In the genomic region with DNA sequence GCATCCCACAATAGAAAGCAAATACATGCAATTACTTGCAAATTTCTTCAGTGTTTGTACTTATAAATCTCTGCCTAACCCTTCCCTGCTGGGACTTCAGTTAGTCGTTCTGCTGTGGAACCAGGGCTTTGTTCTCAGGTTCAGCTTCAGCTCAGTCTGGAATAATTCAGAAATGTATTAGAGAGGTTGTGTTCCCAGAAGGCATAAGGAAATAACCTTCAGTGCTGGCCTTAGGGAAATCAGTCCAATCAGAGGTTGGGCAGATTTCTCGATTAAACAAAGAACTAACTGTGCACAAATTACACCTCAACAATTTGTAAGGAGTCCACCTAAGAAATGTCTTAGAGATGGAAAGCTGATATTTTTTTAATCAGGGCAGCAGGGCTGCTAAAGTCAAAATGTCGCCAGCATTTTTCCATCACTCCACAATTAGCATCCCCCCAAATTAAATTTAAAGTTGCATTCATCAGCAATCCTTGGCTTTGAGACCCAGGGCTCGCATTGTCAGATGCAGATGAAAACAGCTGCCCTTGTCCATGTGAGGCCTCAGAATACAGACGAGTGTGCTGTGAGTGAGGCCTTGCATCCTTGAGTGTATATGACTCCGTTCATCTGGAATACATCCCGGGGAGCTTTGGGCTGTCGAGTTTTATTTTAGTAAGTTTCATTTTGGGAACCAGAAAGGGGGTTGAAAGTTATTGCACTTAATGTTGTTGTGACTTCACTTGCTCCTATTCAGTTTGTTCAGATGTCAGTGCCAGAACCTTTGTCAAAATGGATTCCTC, we compare ENCODE assay signal across 14 mouse cellular contexts.
DNase-seq lines count a peak whose midpoint lies in the region; ATAC-seq and TF ChIP-seq lines count a peak whose summit lies in the region.
"Had no signal": no experiment of that assay in that cellular context is flagged by ENCODE, and none has a peak within 500 bp of the region (broad histone marks: within the 10 kb centered on the region; RNA-seq: fewer than 3 reads in every experiment).

No protein-coding gene starts in this region.

- WGBS in forebrain, postnatal 0 days = 50% methylated on average over 8 of the region's 8 CpGs
- 62% methylated on average over 8 of the region's 8 CpGs for WGBS in forebrain, embryonic 11.5 days
- WGBS in lung, postnatal 0 days = 58% methylated on average over 8 of the region's 8 CpGs
- WGBS in midbrain, embryonic 15.5 days = 51% methylated on average over 8 of the region's 8 CpGs

- peak; percentile 14; the same call in 1 of the 2 replicates for ATAC-seq in forebrain, postnatal 0 days
- ATAC-seq in forebrain, embryonic 11.5 days (replicated peaks; ENCODE audit: low FRiP score) = no peak
- no peak for ATAC-seq in lung, postnatal 0 days
- peak; percentile 75 for ATAC-seq in midbrain, embryonic 15.5 days (replicated peaks)

- H3K4me3 ChIP-seq in forebrain, postnatal 0 days (ENCODE audit: low read depth, low read length) = no peak overlapping the region
- no peak overlapping the region for H3K4me3 ChIP-seq in forebrain, embryonic 11.5 days (ENCODE audit: low read depth, low read length)
- H3K4me3 ChIP-seq in lung, postnatal 0 days (ENCODE audit: low read depth, low read length) = no peak overlapping the region
- no peak overlapping the region for H3K4me3 ChIP-seq in embryonic fibroblast, embryonic 13.5 days (ENCODE audit: insufficient read depth, low read length)
- H3K4me3 ChIP-seq in midbrain, embryonic 15.5 days = no peak overlapping the region
- H3K4me3 ChIP-seq: gastrocnemius, adult 2 months had no signal

- TF ChIP-seq POLR2A in embryonic fibroblast, embryonic 13.5 days (IDR thresholded peaks at IDR 0.05; ENCODE audit: low read depth, low read length) = no peak

- no peaks in the 10 kb centered on the region for H3K36me3 ChIP-seq in forebrain, postnatal 0 days (ENCODE audit: insufficient read depth)
- H3K36me3 ChIP-seq in forebrain, embryonic 11.5 days (ENCODE audit: control insufficient read depth, insufficient read depth, low read length) = no peaks in the 10 kb centered on the region
- H3K36me3 ChIP-seq in lung, postnatal 0 days (ENCODE audit: insufficient read depth, low read length) = no peaks in the 10 kb centered on the region
- H3K36me3 ChIP-seq in midbrain, embryonic 15.5 days (replicated peaks) = no peaks in the 10 kb centered on the region
- H3K36me3 ChIP-seq: G1E had no signal

- H3K27me3 ChIP-seq in forebrain, postnatal 0 days (ENCODE audit: insufficient read depth, low read length) = no peaks in the 10 kb centered on the region
- no peaks in the 10 kb centered on the region for H3K27me3 ChIP-seq in forebrain, embryonic 11.5 days (ENCODE audit: control insufficient read depth, insufficient read depth, low read length)
- H3K27me3 ChIP-seq in lung, postnatal 0 days (replicated peaks; ENCODE audit: insufficient read depth, low read length) = no peaks in the 10 kb centered on the region
- no peaks in the 10 kb centered on the region for H3K27me3 ChIP-seq in midbrain, embryonic 15.5 days (replicated peaks)

- H3K4me2 ChIP-seq in forebrain, postnatal 0 days (ENCODE audit: low read depth) = no peak overlapping the region
- no peak overlapping the region for H3K4me2 ChIP-seq in forebrain, embryonic 11.5 days (ENCODE audit: low read depth, low read length, severe bottlenecking)
- H3K4me2 ChIP-seq in lung, postnatal 0 days (replicated peaks; ENCODE audit: low read depth, low read length) = no peak overlapping the region
- H3K4me2 ChIP-seq in midbrain, embryonic 15.5 days = no peak overlapping the region
- H3K4me2 ChIP-seq: heart, embryonic 11.5 days had no signal

- TF ChIP-seq CTCF in forebrain, postnatal 0 days (IDR thresholded peaks at IDR 0.05; ENCODE audit: low read depth) = no peak
- no peak for TF ChIP-seq CTCF in lung, postnatal 0 days (IDR thresholded peaks at IDR 0.05)
- no peak for TF ChIP-seq CTCF in embryonic fibroblast, embryonic 13.5 days (IDR thresholded peaks at IDR 0.05; ENCODE audit: borderline replicate concordance, insufficient read depth, low read length)

- no peaks in the 10 kb centered on the region for H3K9me3 ChIP-seq in forebrain, postnatal 0 days (ENCODE audit: low read length)
- no peaks in the 10 kb centered on the region for H3K9me3 ChIP-seq in forebrain, embryonic 11.5 days (ENCODE audit: control insufficient read depth, low read length)
- H3K9me3 ChIP-seq in lung, postnatal 0 days (ENCODE audit: low read length) = no peaks in the 10 kb centered on the region
- H3K9me3 ChIP-seq in midbrain, embryonic 15.5 days = no peaks in the 10 kb centered on the region
- H3K9me3 ChIP-seq: G1E had no signal

- no peaks in the 10 kb centered on the region for H3K4me1 ChIP-seq in forebrain, postnatal 0 days (ENCODE audit: insufficient read depth)
- no peaks in the 10 kb centered on the region; the same call in 1 of the 2 replicates for H3K4me1 ChIP-seq in forebrain, embryonic 11.5 days (replicated peaks; ENCODE audit: control insufficient read depth, insufficient read depth, low read length)
- no peaks in the 10 kb centered on the region for H3K4me1 ChIP-seq in lung, postnatal 0 days (ENCODE audit: insufficient read depth, low read depth, low read length)
- peaks cover 10% of the 10 kb centered on the region for H3K4me1 ChIP-seq in embryonic fibroblast, embryonic 13.5 days (ENCODE audit: control insufficient read depth, insufficient read depth, low read length)
- H3K4me1 ChIP-seq in midbrain, embryonic 15.5 days = peaks cover 14% of the 10 kb centered on the region; the same call in 1 of the 2 replicates

- no peak overlapping the region for H3K27ac ChIP-seq in forebrain, postnatal 0 days (ENCODE audit: low read depth, low read length)
- no peak overlapping the region for H3K27ac ChIP-seq in forebrain, embryonic 11.5 days (ENCODE audit: low read depth, low read length)
- H3K27ac ChIP-seq in lung, postnatal 0 days (ENCODE audit: low read length) = no peak overlapping the region
- peak overlapping the region; percentile 39 for H3K27ac ChIP-seq in embryonic fibroblast, embryonic 13.5 days (ENCODE audit: insufficient read depth, low read length)
- H3K27ac ChIP-seq in midbrain, embryonic 15.5 days = peak overlapping the region; percentile 30
- H3K27ac ChIP-seq: gastrocnemius, adult 2 months had no signal

- no peak overlapping the region for H3K9ac ChIP-seq in forebrain, postnatal 0 days
- H3K9ac ChIP-seq in forebrain, embryonic 11.5 days (ENCODE audit: low read length) = no peak overlapping the region
- no peak overlapping the region for H3K9ac ChIP-seq in lung, postnatal 0 days (replicated peaks; ENCODE audit: low read depth)
- no peak overlapping the region for H3K9ac ChIP-seq in midbrain, embryonic 15.5 days

- TF ChIP-seq EP300 in lung, postnatal 0 days (IDR thresholded peaks at IDR 0.05) = no peak

- DNase-seq in forebrain, postnatal 0 days = no peak
- DNase-seq in forebrain, embryonic 11.5 days (ENCODE audit: low spot score) = no peak
- peak; percentile 21 for DNase-seq in lung, postnatal 0 days (ENCODE audit: low spot score)
- DNase-seq in lung, postnatal 10 days = no peak
- DNase-seq in left cerebral cortex, adult 8-10 months (ENCODE audit: low spot score in 2 of 2) = no peak
- no peak for DNase-seq in frontal cortex, postnatal 36 days (ENCODE audit: low spot score in 2 of 2)
- DNase-seq: B cell, adult 2 months; cerebellum, adult 18-20 months; gastrocnemius, adult 2 months; lung, postnatal 4 days had no signal

Comparison
In these comparisons a context has a peak if more than half of its experiments do, and no peak if none do; other contexts are left out.
1. ATAC-seq: peak in forebrain, postnatal 0 days (single experiment) and midbrain, embryonic 15.5 days (single experiment); none in forebrain, embryonic 11.5 days (single experiment) and lung, postnatal 0 days (single experiment).
2. H3K27ac ChIP-seq: peak in embryonic fibroblast, embryonic 13.5 days (single experiment) and midbrain, embryonic 15.5 days (single experiment); none in forebrain, postnatal 0 days (single experiment), forebrain, embryonic 11.5 days (single experiment) and lung, postnatal 0 days (single experiment).